Mouse (Mus musculus): ENCODE data around the gene Coq8a. TPM values are rescaled to one million over a fixed set of nuclear protein-coding genes. Genes with fewer than 3 reads are reported as not detected.

Coq8a gene
- total RNA-seq, 2 experiments from 2014 or later = 633 to 1,638 TPM

GRCm38 (mm10) chr1:180128077-180128792 lies 71.2 kb downstream of the Coq8a start:
- Histone ChIP-seq H3K4me3 (no peak overlapping the region), H3K27ac (no peak overlapping the region)
- TF ChIP-seq CTCF (IDR thresholded peaks at IDR 0.05) = no peak
- DNase-seq = no peak
- intact Hi-C loops (cut with DNase I) = no loop called here

- no peak overlapping the region for H3K27ac ChIP-seq
- intact Hi-C loops (cut with DNase I) = loop anchor here (5.0 kb wide), 1 partner anchor 261 kb away; no protein-coding TSS in a partner anchor
- DNase-seq = no peak
- no peak overlapping the region for H3K4me3 ChIP-seq
- TF ChIP-seq CTCF (IDR thresholded peaks at IDR 0.05) = no peak
Observed at GRCm38 (mm10) chr1:180118233-180118632, 81.2 kb downstream of the Coq8a start.

GRCm38 (mm10) chr1:180116525-180116924 lies 82.9 kb downstream of the Coq8a start:
- peak; percentile 65 for TF ChIP-seq CTCF (IDR thresholded peaks at IDR 0.05)
- no peak overlapping the region for H3K27ac ChIP-seq
- intact Hi-C loops (cut with DNase I) = loop anchor here (5.0 kb wide), 1 partner anchor 259 kb away; no protein-coding TSS in a partner anchor
- peak; percentile 35 for DNase-seq
- no peak overlapping the region for H3K4me3 ChIP-seq

Other genes starting within 250 kb of the Coq8a start
- 10 to 100 TPM; 25.9 to 27.8 TPM for gene Cdc42bpa, start 239.1 kb downstream of the Coq8a start, total RNA-seq (2021)
- 1 to 10 TPM; 7.8 to 9.5 TPM for gene Psen2, start 63.8 kb upstream of the Coq8a start, total RNA-seq (2021)
- gene Itpkb, start 130.9 kb upstream of the Coq8a start, total RNA-seq (2021) = 10 to 100 TPM; 14.7 to 22.7 TPM

Data from gastrocnemius, adult 2 months (tissue).